Mouse (Mus musculus) heart, embryonic 16.5 days (tissue): ENCODE data around the gene Tcta. TPM values are rescaled to one million over a fixed set of nuclear protein-coding genes. Genes with fewer than 3 reads are reported as not detected.
A peak's percentile ranks its signal among the peaks of the same experiment; 100 is the strongest.
"Not testable (repeated sequence)": the region's sequence is repeated elsewhere in the genome, so short reads cannot be mapped to it uniquely, and the experiment has no call there.

Experiments used
- ATAC-seq: fragments of 200-750 bp; cut with Nextera tagmentation; replicated peaks from 2 replicates; pipeline ENCODE4 v1.8.0; 2017; ENCODE audit warnings: moderate number of reproducible peaks; ENCODE audit not compliant: insufficient read depth, low FRiP score; ENCODE audit errors: extremely low read depth
- H3K27ac ChIP-seq: fragments of 300-500 bp; sonication (generic); 2 replicates; pipeline ENCODE4 v1.5.1; 2014; ENCODE audit warnings: mild to moderate bottlenecking, low read length, control low read depth, moderate library complexity
- H3K27me3 ChIP-seq: fragments of 300-500 bp; sonication (generic); 2 replicates; pipeline ENCODE4 v1.6.1; 2014; ENCODE audit warnings: low read length, mixed read lengths; ENCODE audit not compliant: control insufficient read depth, insufficient read depth
- H3K36me3 ChIP-seq: fragments of 300-500 bp; sonication (generic); 2 replicates; pipeline ENCODE4 v1.6.1; 2014; ENCODE audit not compliant: control insufficient read depth, insufficient read depth
- H3K4me1 ChIP-seq: fragments of 300-500 bp; sonication (generic); 2 replicates; pipeline ENCODE4 v1.6.1; 2014; ENCODE audit warnings: low read length, mixed read lengths; ENCODE audit not compliant: control insufficient read depth, insufficient read depth
- H3K4me2 ChIP-seq: fragments of 300-500 bp; sonication (generic); 2 replicates; pipeline ENCODE4 v1.6.1; 2014; ENCODE audit warnings: low read depth, mild to moderate bottlenecking, control low read depth, low read length
- H3K4me3 ChIP-seq: fragments of 300-500 bp; sonication (generic); 2 replicates; pipeline ENCODE4 v1.5.1; 2014; ENCODE audit warnings: mild to moderate bottlenecking, control low read depth, low read length
- H3K9ac ChIP-seq: fragments of 300-500 bp; sonication (generic); 2 replicates; pipeline ENCODE4 v1.6.1; 2014; ENCODE audit warnings: low read length, control low read depth
- H3K9me3 ChIP-seq: fragments of 300-500 bp; sonication (generic); replicated peaks from 2 replicates; pipeline ENCODE4 v1.6.1; 2016; ENCODE audit warnings: low read length; ENCODE audit not compliant: control insufficient read depth
- WGBS: fragments of 180-500 bp; shearing (Covaris S2); extraction: QIAGEN DNeasy Blood & Tissue Kit; methylation state at CpG from one replicate; pipeline ENCODE4 v1.1.7; 2014; 5-methylcytosine and 5-hydroxymethylcytosine counted together
- polyA plus RNA-seq: library from polyadenylated mRNA; unstranded; fragments of >200 nt; fragmentation: Nextera tagmentation; extraction: Ambion mirVana; gene quantifications from 2 replicates; pipeline ENCODE4 v1.2.1, GENCODE M21; 2015

Tcta gene
- polyA plus RNA-seq, 1 experiment from 2014 or later = 34.2 TPM

DNA sequence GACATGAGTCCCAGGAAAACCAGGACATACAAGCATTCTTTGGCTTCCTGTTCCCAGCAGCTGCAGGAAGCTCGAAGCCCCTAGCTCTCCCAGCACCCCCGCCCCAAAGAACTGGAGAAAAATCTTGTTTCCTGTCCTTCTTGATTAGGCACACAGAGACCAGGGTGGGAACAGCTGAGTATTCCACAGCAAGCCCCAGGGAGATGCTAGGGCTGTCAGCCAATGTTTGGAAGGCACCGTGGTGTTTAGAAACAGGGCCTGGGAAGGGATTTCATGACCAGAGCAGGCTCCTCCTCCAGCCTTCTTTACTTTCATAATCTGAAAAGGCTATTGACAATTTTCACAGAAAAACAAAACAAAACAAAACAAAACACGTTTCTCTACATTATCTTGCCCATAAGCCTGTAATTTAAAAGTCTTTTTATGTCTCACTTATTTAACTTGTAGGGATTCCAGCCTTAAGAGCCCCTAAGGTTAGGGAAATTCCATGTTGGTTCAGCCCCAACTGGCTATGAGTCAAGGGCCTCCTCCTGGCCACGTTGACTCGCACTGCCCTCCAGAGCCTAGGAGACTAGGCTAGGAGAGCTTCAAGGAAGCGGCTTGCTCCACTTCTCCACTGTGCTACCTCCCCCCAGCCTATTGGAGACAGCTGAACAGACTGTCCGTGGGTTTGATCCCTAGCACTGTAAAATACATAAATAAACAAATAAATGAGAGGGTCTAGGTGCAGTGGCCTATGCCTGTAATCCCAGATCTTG is 25.7 kb downstream of the Tcta start:
- H3K4me3 ChIP-seq = no peak overlapping the region
- H3K36me3 ChIP-seq = no peaks in the 10 kb centered on the region
- peak; percentile 68 for ATAC-seq
- H3K4me2 ChIP-seq = no peak overlapping the region
- H3K9me3 ChIP-seq = no peaks in the 10 kb centered on the region
- 24% methylated on average over 8 of the region's 8 CpGs for WGBS
- peaks cover 12% of the 10 kb centered on the region for H3K4me1 ChIP-seq
- no peaks in the 10 kb centered on the region for H3K27me3 ChIP-seq
- peak overlapping the region; percentile 75 for H3K27ac ChIP-seq
- H3K9ac ChIP-seq = peak overlapping the region; percentile 29; the same call in 1 of the 2 replicates

DNA sequence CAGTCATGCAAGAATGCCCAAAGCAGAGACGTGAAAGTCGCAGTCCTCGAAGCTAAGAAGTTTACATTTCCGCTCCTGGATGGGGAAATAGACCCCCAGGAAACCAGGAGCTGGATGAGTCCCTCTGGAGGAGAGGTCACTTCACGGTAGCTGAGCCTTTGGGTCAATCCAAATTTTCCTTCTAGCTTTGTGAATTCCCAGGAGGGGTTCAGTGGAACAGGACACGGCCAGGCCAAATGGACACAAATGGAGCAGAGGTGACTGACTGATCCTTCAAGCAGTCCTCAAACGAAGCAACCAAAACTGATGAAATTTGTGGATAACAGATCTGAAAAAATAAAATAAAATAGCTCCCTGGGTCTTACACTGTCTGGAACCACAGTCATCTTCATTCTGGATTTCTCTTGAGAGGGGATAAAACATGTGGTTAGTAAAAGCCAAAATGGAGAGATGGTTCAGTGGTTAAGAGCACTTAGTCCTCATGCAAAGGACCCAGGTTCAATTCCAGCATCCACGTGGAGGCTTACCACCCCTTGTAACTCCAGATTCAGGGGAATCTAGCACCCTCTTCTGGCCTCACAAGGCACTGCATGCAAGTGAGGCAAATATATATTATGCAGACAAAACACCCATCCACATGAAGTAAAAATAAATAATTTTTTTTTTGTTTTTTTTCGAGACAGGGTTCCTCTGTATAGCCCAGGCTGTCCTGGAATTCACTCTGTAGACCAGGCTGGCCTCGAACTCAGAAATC is 27.1 kb downstream of the Tcta start:
- Histone ChIP-seq H3K4me1 (peaks cover 17% of the 10 kb centered on the region), H3K4me2 (no peak overlapping the region), H3K27me3 (no peaks in the 10 kb centered on the region), H3K9ac (no peak overlapping the region), H3K36me3 (no peaks in the 10 kb centered on the region), H3K9me3 (no peaks in the 10 kb centered on the region), H3K27ac (no peak overlapping the region), H3K4me3 (no peak overlapping the region)
- ATAC-seq = no peak
- WGBS = 74% methylated on average over 10 of the region's 10 CpGs

DNA sequence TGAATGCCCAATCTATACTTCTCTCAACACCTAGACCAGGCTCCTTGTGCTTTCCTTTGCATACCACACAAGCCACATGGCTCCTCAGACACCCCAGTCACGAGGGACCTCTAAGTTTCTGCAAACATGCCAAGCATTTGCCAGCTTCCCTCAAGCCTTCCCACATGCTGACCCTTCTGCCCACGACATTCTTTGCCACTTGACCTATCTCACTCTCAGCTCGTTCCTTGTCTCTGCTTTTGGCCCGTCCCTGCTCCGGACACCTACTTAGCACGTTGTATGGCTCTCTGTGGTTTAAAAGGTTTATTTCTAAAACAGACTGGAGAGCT is 30.7 kb downstream of the Tcta start:
- H3K27me3 ChIP-seq = no peaks in the 10 kb centered on the region
- no peaks in the 10 kb centered on the region for H3K36me3 ChIP-seq
- H3K9me3 ChIP-seq = no peaks in the 10 kb centered on the region
- no peak overlapping the region for H3K4me3 ChIP-seq
- peaks cover 11% of the 10 kb centered on the region for H3K4me1 ChIP-seq
- H3K27ac ChIP-seq = peak overlapping the region; percentile 15; the same call in 1 of the 2 replicates
- 18% methylated on average over 6 of the region's 6 CpGs for WGBS
- H3K9ac ChIP-seq = no peak overlapping the region
- no peak overlapping the region for H3K4me2 ChIP-seq
- ATAC-seq = peak; percentile 16; the same call in 1 of the 2 replicates

DNA sequence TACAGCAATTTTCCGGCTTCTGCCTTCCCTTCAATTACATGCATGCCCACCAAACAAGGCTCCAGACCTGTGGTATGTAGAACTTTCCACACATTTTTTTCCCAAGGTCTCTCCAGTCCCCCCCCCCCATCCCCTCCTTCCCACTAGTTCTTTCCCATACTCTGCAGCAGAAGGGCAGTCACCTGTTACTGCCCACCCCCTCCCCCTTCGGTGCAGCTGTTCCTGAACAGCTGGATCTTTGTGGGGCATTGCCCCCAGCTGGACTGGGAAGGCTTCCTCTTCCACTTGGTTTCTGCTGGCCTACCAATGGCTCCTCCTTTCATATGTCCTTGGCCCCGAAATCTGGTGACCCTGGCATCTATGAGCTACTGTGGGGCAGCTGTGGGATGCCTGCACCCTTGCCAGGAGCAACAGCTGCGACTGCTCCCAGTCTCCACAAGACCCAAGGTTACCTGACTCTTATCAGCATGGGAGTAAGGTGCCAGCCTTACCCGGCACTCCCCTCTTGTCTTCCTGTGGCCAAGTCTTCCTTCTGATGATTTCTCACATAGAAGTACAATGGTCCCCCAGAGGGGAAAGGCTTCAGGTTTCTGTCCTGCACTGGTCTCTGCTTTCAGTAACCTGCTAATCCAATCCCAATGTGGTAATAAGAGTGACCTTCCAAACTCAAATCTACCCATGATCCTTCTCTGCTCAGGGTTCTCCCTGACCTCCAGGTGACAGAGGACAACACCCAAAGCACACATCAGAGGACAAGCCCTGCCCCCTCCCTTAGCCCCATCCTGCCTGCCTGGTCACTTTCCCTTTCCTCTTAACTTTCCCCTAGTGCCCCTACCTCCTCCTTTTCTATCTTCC is 31.3 kb downstream of the Tcta start:
- Histone ChIP-seq H3K9ac (no peak overlapping the region), H3K4me2 (no peak overlapping the region), H3K27me3 (no peaks in the 10 kb centered on the region), H3K4me1 (peaks cover 8% of the 10 kb centered on the region), H3K27ac (no peak overlapping the region; the same call in 1 of the 2 replicates), H3K36me3 (no peaks in the 10 kb centered on the region), H3K9me3 (no peaks in the 10 kb centered on the region), H3K4me3 (no peak overlapping the region)
- 0 out of 2 replicates have a peak, but pooled peaks have one; percentile 28 for ATAC-seq
- 71% methylated on average over 5 of the region's 5 CpGs for WGBS

DNA sequence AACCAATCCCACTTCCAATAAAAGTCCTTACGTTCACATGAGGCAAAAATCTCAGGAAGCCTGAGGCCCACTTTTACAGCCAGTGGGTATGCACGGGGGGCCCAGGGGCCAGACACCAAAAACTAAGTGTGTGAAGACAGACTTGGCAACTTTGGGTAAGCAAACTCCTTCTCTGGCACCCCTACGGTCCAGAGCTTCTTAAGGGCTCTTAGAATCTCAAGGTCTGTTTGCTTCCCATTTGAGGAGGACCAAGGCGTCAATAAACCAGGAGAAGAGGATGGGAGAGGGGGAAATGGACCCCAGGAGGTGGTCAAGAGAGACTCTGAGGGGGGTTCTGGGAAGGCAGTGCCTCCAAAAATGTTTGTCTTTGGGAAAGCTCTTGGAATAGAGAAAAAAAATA is 32.5 kb downstream of the Tcta start:
- Histone ChIP-seq H3K4me2 (no peak overlapping the region), H3K4me3 (no peak overlapping the region), H3K27ac (no peak overlapping the region), H3K27me3 (no peaks in the 10 kb centered on the region), H3K9ac (no peak overlapping the region), H3K9me3 (no peaks in the 10 kb centered on the region), H3K36me3 (no peaks in the 10 kb centered on the region), H3K4me1 (peaks cover 8% of the 10 kb centered on the region)
- no peak for ATAC-seq
- WGBS = 85% methylated on average over 4 of the region's 4 CpGs

DNA sequence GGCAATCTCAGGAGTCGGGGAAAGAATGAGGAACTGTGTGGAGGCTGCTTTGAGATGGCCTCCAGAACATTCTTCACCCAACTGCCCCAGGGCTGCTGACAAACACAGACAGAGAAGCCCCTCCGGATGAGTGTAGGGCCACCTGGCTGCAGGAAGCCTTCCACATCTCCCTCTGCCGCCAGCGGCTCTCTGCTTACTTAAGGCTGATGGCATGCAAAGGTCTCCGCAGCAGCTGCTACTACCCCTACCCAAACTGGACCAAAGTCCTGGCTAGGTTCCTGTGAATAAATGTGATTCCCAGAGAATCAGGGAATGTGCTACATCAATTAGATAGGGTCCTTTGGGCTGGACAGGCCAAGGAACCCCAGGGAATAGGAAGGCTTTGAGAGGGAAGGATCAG is 33.3 kb downstream of the Tcta start:
- no peak overlapping the region for H3K9ac ChIP-seq
- ATAC-seq = no peak
- 48% methylated on average over 5 of the region's 5 CpGs for WGBS

DNA sequence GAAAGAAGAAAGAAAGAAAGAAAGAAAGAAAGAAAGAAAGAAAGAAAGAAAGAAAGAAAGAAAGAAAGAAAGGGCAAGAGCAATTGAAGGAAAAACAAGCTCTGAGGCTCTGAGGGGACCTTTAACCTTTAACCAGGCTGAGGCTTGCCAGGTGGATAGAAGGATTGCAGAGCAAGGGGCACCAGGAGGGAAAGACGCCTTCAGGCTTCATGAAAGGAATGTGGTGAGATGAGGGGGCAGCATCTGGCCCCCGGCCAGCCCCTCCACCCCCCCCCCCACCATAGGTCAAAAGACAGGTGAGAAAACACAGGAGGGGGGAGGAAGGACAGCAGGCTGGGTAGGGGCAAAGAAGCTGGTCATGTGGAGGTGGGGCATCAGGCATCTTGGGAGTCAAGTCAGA is 34.0 kb downstream of the Tcta start:
- ATAC-seq = no peak
- H3K4me2 ChIP-seq = no peak overlapping the region
- peaks cover 20% of the 10 kb centered on the region for H3K4me1 ChIP-seq
- no peak overlapping the region for H3K4me3 ChIP-seq
- no peaks in the 10 kb centered on the region for H3K27me3 ChIP-seq
- no peak overlapping the region for H3K27ac ChIP-seq
- no peak overlapping the region for H3K9ac ChIP-seq
- no peaks in the 10 kb centered on the region for H3K36me3 ChIP-seq
- WGBS = 23% methylated on average over 2 of the region's 2 CpGs
- H3K9me3 ChIP-seq = no peaks in the 10 kb centered on the region

More for the DNA sequence above, 33.3 kb downstream of the Tcta start:
- Histone ChIP-seq H3K27ac (no peak overlapping the region), H3K4me1 (peaks cover 15% of the 10 kb centered on the region), H3K4me2 (no peak overlapping the region), H3K4me3 (no peak overlapping the region), H3K9me3 (no peaks in the 10 kb centered on the region), H3K27me3 (no peaks in the 10 kb centered on the region), H3K36me3 (no peaks in the 10 kb centered on the region)

DNA sequence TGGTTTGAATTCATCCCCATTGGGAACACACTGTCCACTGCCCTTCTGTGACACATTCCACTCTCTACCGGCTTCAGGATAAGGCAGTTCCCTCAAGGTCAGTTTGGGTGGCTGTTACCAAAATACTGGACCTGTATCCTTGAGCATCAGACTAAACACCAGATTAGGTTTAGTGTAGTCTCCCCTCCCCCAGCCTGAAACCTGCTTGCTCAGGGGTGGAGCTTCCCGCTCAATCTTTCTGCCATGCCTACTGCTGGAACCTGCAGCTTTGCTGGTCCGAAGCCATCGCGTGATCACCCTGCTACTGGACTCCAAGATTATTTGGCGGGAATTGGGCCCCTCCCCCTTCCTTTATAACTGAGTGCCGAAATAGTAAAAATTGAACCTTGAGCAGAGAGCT is 37.3 kb downstream of the Tcta start:
- not testable (repeated sequence) for H3K27ac ChIP-seq, H3K27me3 ChIP-seq
- H3K4me1 ChIP-seq = peaks cover 28% of the 10 kb centered on the region

More for the DNA sequence above, 37.3 kb downstream of the Tcta start:
- H3K9me3 ChIP-seq, H3K36me3 ChIP-seq, H3K4me2 ChIP-seq, H3K9ac ChIP-seq, ATAC-seq, H3K4me3 ChIP-seq: not testable (repeated sequence)
- WGBS = 63% methylated on average over 6 of the region's 7 CpGs
